Mouse (Mus musculus) hindbrain, postnatal 0 days (tissue): ENCODE data around the gene Prkab2. TPM values are rescaled to one million over a fixed set of nuclear protein-coding genes. Genes with fewer than 3 reads are reported as not detected.

ENCODE experiments used
- ATAC-seq: fragments of 200-750 bp; cut with Nextera tagmentation; 2 replicates; pipeline ENCODE4 v1.8.0; 2017; ENCODE audit warnings: mild to moderate bottlenecking, moderate TSS enrichment, moderate library complexity
- DNase-seq: peaks from one replicate; pipeline ENCODE4 v3.0.0-alpha.2; 2015; ENCODE audit warnings: low spot score
- H3K27ac ChIP-seq: fragments of 300-500 bp; sonication (generic); 2 replicates; pipeline ENCODE4 v1.5.1; 2014; ENCODE audit warnings: mild to moderate bottlenecking
- H3K27me3 ChIP-seq: fragments of 300-500 bp; sonication (generic); 2 replicates; pipeline ENCODE4 v1.6.1; 2014; ENCODE audit warnings: low read length, mixed read lengths; ENCODE audit not compliant: insufficient read depth
- H3K36me3 ChIP-seq: fragments of 300-500 bp; sonication (generic); 2 replicates; pipeline ENCODE4 v1.6.1; 2014; ENCODE audit warnings: low read length, mixed read lengths; ENCODE audit not compliant: insufficient read depth
- H3K4me1 ChIP-seq: fragments of 300-500 bp; sonication (generic); 2 replicates; pipeline ENCODE4 v1.6.1; 2014; ENCODE audit warnings: antibody characterized with exemption, low read length, mixed read lengths; ENCODE audit not compliant: insufficient read depth
- H3K4me2 ChIP-seq: fragments of 300-500 bp; sonication (generic); 2 replicates; pipeline ENCODE4 v1.6.1; 2014; ENCODE audit warnings: low read depth, mild to moderate bottlenecking, low read length, moderate library complexity, mixed read lengths
- H3K4me3 ChIP-seq: fragments of 300-500 bp; sonication (generic); 2 replicates; pipeline ENCODE4 v1.5.1; 2014; ENCODE audit warnings: low read length
- H3K9ac ChIP-seq: fragments of 300-500 bp; sonication (generic); replicated peaks from 2 replicates; pipeline ENCODE4 v1.6.1; 2014; ENCODE audit warnings: mild to moderate bottlenecking, low read length, moderate library complexity, mixed read lengths
- H3K9me3 ChIP-seq: fragments of 300-500 bp; sonication (generic); 2 replicates; pipeline ENCODE4 v1.6.1; 2016; ENCODE audit warnings: low read length, mixed read lengths
- CTCF ChIP-seq: IDR thresholded peaks from 2 replicates; pipeline ENCODE4 v1.5.1; 2016; ENCODE audit warnings: antibody characterized with exemption, control low read depth, low read depth
- WGBS: fragments of 180-500 bp; shearing (Covaris S2); extraction: QIAGEN DNeasy Blood & Tissue Kit; methylation state at CpG from one replicate; pipeline ENCODE4 v1.1.7; 2014; 5-methylcytosine and 5-hydroxymethylcytosine counted together
- polyA plus RNA-seq: library from polyadenylated mRNA; unstranded; fragments of >200 nt; fragmentation: Nextera tagmentation; extraction: Ambion mirVana; gene quantifications from 2 replicates; pipeline ENCODE4 v1.2.1, GENCODE M21; 2015
- total RNA-seq: library from RNA; depleted of rRNA; stranded (reverse); fragments of >200 nt; gene quantifications from 2 replicates; pipeline ENCODE4 v1.2.3, GENCODE M21; 2014

The Prkab2 gene
- total and polyA plus RNA-seq, 2 experiments from 2014 or later: 16.1 to 21.6 TPM

DNA sequence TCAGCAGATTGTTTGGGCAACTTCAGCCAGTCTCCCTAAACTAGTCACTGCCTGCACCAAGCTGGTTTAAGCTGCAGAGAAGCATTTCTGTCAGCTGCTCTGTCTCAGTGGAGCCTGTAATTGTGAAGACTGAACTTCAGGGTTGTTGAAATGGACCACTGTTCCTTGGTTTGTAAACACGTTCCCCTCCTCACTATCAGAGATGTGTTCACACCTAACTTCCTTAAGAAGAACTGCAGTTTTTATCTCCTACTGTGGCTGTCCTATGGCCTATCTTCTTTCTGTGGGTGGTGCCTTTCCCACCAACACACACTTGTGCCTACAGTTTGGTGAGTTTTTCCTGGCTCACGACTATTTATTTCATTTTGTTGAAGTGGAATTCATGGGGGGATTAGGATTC is 31.3 kb downstream of the Prkab2 start:
- no peak overlapping the region for H3K4me3 ChIP-seq
- ATAC-seq: no peak
- 85% methylated on average over 2 of the region's 2 CpGs for WGBS

DNA sequence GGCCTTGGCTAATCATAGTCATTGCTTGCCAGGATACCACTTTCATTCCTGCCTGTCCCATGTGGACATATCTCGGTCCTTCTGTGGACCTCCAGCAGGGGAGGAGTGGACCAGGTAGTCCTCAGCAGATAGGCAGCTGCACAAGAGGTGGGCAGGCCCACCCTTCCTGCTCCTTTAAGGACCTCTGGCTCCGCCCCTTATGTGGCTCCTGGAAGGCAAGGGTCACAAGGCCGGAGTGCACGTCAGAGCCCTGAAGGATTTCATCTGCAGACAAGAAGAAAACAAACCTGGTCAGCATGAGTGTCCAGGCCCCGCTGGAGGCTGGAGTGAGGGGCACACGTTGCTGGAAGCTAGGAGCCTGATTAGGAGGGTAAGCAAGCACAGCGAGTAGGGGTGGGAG is 32.6 kb downstream of the Prkab2 start:
- WGBS: 69% methylated on average over 7 of the region's 7 CpGs
- Histone ChIP-seq H3K9ac (no peak overlapping the region), H3K9me3 (no peaks in the 10 kb centered on the region), H3K4me1 (no peaks in the 10 kb centered on the region), H3K27me3 (no peaks in the 10 kb centered on the region), H3K4me2 (no peak overlapping the region), H3K36me3 (peaks cover 38% of the 10 kb centered on the region), H3K27ac (no peak overlapping the region), H3K4me3 (no peak overlapping the region)
- ATAC-seq (peak; percentile 21; the same call in 1 of the 2 replicates), DNase-seq (no peak)
- no peak for TF ChIP-seq CTCF

More for the DNA sequence above, 31.3 kb downstream of the Prkab2 start:
- Histone ChIP-seq H3K4me1 (no peaks in the 10 kb centered on the region), H3K9ac (no peak overlapping the region), H3K27ac (no peak overlapping the region), H3K4me2 (no peak overlapping the region), H3K36me3 (peaks cover 32% of the 10 kb centered on the region), H3K27me3 (no peaks in the 10 kb centered on the region), H3K9me3 (no peaks in the 10 kb centered on the region)
- TF ChIP-seq CTCF: no peak
- no peak for DNase-seq

DNA sequence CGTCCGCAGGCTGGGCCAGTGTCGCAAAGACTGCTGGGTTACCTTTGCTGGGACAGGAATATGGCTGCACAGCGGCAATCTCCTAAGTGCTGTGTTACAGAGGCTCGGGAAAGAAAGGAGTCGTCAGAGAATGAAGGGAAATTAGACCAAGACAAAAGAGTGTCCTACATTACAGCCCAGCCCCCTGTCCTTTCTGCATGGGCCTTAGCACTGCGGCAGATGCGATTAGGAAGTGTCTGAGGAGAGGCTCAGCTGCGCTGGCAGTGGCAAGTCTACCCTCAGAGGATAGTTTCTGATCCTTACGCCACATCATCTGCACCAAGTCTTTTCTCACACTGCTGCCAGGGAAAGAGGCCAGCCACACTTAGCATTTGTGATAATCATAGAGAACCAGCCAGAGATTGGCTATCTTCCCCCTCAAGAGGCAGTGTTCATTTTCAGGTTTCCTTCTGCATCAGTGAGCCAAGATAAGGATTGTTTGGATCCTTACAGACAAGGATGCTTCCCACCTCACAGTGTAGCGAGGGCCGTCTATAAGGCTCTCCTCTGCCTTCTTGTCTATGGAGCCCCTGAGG is 33.5 kb downstream of the Prkab2 start:
- Histone ChIP-seq H3K9me3 (no peaks in the 10 kb centered on the region), H3K4me3 (no peak overlapping the region), H3K4me1 (no peaks in the 10 kb centered on the region), H3K9ac (no peak overlapping the region), H3K27me3 (no peaks in the 10 kb centered on the region), H3K4me2 (no peak overlapping the region), H3K27ac (no peak overlapping the region), H3K36me3 (peaks cover 38% of the 10 kb centered on the region)
- ATAC-seq: peak; percentile 25; the same call in 1 of the 2 replicates
- WGBS: 52% methylated on average over 12 of the region's 12 CpGs
- DNase-seq: peak; percentile 15
- no peak for TF ChIP-seq CTCF

DNA sequence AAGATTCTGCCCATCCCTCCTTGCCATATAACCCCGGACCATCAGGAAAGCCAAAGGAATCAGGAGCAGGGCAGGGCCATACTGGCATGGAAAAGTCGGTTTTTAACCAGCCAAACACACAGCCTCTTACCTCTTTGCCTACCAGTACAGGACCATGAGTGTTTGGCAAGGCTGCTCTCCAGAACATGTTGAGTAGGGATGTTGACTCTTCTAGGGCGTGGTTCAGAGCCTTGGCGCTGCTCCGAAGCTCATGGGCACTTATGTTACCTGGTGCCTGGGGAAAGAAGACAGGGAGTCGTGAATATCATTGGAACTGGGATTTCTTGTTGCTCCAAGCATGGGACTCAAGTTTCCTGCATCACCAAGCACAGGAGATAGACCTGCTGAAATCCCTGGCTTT is 35.8 kb downstream of the Prkab2 start:
- no peaks in the 10 kb centered on the region for H3K9me3 ChIP-seq
- H3K9ac ChIP-seq: no peak overlapping the region
- H3K4me1 ChIP-seq: no peaks in the 10 kb centered on the region
- DNase-seq (no peak), ATAC-seq (no peak)
- TF ChIP-seq CTCF: no peak
- no peak overlapping the region for H3K4me3 ChIP-seq
- H3K27me3 ChIP-seq: no peaks in the 10 kb centered on the region
- H3K4me2 ChIP-seq: no peak overlapping the region
- no peak overlapping the region for H3K27ac ChIP-seq
- 86% methylated on average over 6 of the region's 6 CpGs for WGBS
- peaks cover 38% of the 10 kb centered on the region for H3K36me3 ChIP-seq

DNA sequence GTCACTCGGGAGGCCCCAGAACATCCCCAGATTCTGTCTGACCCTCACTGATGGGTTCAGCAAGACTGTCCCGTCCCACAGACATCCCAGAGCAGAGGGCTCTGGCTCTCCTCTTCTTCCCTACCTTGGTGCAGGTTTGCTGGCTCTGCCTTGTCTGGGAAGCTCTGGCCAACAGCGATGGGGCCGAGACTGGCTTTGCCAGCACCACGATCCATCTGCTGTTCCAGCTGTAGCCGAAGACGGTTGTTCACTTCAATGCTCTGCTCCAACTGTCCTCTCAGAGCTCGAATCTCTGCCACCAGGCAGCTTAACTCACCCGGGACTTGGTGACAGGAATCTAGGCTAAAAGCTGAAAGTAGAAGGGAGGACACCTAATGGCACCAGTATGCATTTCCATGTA is 38.9 kb downstream of the Prkab2 start:
- DNase-seq: no peak
- ATAC-seq: no peak
- H3K9me3 ChIP-seq: no peaks in the 10 kb centered on the region
- no peak overlapping the region for H3K9ac ChIP-seq
- no peak overlapping the region for H3K27ac ChIP-seq
- peaks cover 38% of the 10 kb centered on the region for H3K36me3 ChIP-seq
- H3K27me3 ChIP-seq: no peaks in the 10 kb centered on the region
- no peak for TF ChIP-seq CTCF
- no peaks in the 10 kb centered on the region for H3K4me1 ChIP-seq
- WGBS: 82% methylated on average over 9 of the region's 9 CpGs
- no peak overlapping the region for H3K4me3 ChIP-seq
- no peak overlapping the region for H3K4me2 ChIP-seq

DNA sequence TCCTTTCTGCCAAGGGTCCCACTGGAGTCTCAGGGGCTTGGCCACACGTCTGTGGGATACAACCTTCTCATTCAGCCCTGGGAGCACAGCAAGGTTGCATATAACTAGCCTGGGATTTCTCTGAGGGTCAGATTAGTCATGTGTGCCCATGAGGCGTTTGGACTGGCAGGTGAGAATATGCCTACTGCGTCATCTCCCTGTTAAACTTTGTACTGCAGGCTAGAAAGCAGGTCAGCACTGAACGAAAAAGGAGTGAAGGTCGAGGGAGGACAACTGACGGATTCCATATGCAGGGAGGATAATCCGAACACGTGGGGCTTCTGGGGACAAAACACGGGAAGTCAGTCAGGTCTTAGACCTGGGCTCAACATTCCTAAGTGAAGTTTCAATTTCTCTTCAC is 39.3 kb downstream of the Prkab2 start:
- Histone ChIP-seq H3K36me3 (peaks cover 42% of the 10 kb centered on the region), H3K9ac (no peak overlapping the region), H3K27me3 (no peaks in the 10 kb centered on the region), H3K9me3 (no peaks in the 10 kb centered on the region), H3K27ac (no peak overlapping the region), H3K4me1 (no peaks in the 10 kb centered on the region), H3K4me3 (no peak overlapping the region), H3K4me2 (no peak overlapping the region)
- DNase-seq (no peak), ATAC-seq (no peak)
- WGBS: 84% methylated on average over 9 of the region's 9 CpGs
- no peak for TF ChIP-seq CTCF

DNA sequence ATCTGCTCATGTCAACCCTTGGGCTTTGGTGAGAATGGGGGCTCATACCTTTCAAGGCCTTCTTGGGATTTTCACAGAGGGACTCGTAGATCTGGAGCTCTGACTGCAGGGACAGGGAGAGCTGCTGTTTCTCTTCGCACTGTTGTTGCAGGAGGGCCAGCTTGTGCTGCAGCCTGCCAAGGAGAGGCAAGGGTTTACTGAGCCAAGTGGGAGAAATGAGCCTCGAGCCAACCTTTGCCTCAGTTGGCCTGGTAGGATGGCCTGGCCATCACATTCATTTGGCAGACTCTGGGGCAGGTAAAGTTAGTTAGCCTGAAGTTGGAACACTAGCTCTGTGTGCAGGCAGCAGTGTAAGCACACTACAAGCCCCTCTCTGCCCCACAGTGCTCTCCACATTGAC is 41.1 kb downstream of the Prkab2 start:
- 74% methylated on average over 3 of the region's 3 CpGs for WGBS
- peaks cover 36% of the 10 kb centered on the region for H3K36me3 ChIP-seq

More for the DNA sequence above, 41.1 kb downstream of the Prkab2 start:
- Histone ChIP-seq H3K27me3 (no peaks in the 10 kb centered on the region), H3K9ac (no peak overlapping the region), H3K9me3 (no peaks in the 10 kb centered on the region), H3K4me2 (no peak overlapping the region), H3K27ac (no peak overlapping the region), H3K4me3 (no peak overlapping the region), H3K4me1 (no peaks in the 10 kb centered on the region)
- DNase-seq (no peak), ATAC-seq (no peak)
- TF ChIP-seq CTCF: no peak
